Comparison of ENCODE assay signal across 7 mouse cellular contexts in genomic region chr11:117782705-117783034, GRCm38 (mm10). TPM values are rescaled to one million over a fixed set of nuclear protein-coding genes. Genes with fewer than 3 reads are reported as not detected.
DNase-seq lines count a peak whose midpoint lies in the region; ATAC-seq and TF ChIP-seq lines count a peak whose summit lies in the region.

No protein-coding gene starts in this region.

- H3K36me3 ChIP-seq in embryonic facial prominence, embryonic 14.5 days (ENCODE audit: control insufficient read depth, insufficient read depth, low read length): no peaks in the 10 kb centered on the region
- peaks cover 6% of the 10 kb centered on the region for H3K36me3 ChIP-seq in limb, embryonic 10.5 days
- H3K36me3 ChIP-seq in neural tube, embryonic 15.5 days: no peaks in the 10 kb centered on the region

- peaks cover 4% of the 10 kb centered on the region; the same call in 1 of the 2 replicates for H3K27me3 ChIP-seq in embryonic facial prominence, embryonic 14.5 days (replicated peaks; ENCODE audit: control insufficient read depth, insufficient read depth, low read length)
- peaks cover 41% of the 10 kb centered on the region for H3K27me3 ChIP-seq in limb, embryonic 10.5 days (ENCODE audit: low read depth, poor library complexity, severe bottlenecking)
- peaks cover 33% of the 10 kb centered on the region for H3K27me3 ChIP-seq in neural tube, embryonic 15.5 days (replicated peaks)

- H3K27ac ChIP-seq in embryonic facial prominence, embryonic 14.5 days (replicated peaks; ENCODE audit: low read depth, low read length): no peak overlapping the region
- H3K27ac ChIP-seq in limb, embryonic 10.5 days: peak overlapping the region; percentile 76
- no peak overlapping the region for H3K27ac ChIP-seq in neural tube, embryonic 15.5 days (replicated peaks)

- peak overlapping the region; percentile 37 for H3K4me3 ChIP-seq in lung, adult 2 months (replicated peaks; ENCODE audit: extremely low read depth, low read depth, low read length)
- H3K4me3 ChIP-seq in embryonic facial prominence, embryonic 14.5 days (ENCODE audit: low read depth, low read length): peak overlapping the region; percentile 29
- peak overlapping the region; percentile 48 for H3K4me3 ChIP-seq in limb, embryonic 10.5 days
- H3K4me3 ChIP-seq in neural tube, embryonic 15.5 days (replicated peaks): peak overlapping the region; percentile 29

- H3K4me1 ChIP-seq in lung, adult 2 months (ENCODE audit: control insufficient read depth, insufficient read depth, low read length): peaks cover 9% of the 10 kb centered on the region
- H3K4me1 ChIP-seq in embryonic facial prominence, embryonic 14.5 days (ENCODE audit: control insufficient read depth, insufficient read depth, low read length): peaks cover 33% of the 10 kb centered on the region
- H3K4me1 ChIP-seq in limb, embryonic 10.5 days: peaks cover 71% of the 10 kb centered on the region
- peaks cover 44% of the 10 kb centered on the region for H3K4me1 ChIP-seq in neural tube, embryonic 15.5 days

- peak overlapping the region; percentile 53 for H3K9ac ChIP-seq in embryonic facial prominence, embryonic 14.5 days (ENCODE audit: low read depth, low read length)
- peak overlapping the region; percentile 8; the same call in 1 of the 2 replicates for H3K9ac ChIP-seq in neural tube, embryonic 15.5 days (replicated peaks)

- whole genome bisulfite sequencing in lung, adult 2 months: 45% methylated on average over 9 of the region's 9 CpGs
- WGBS in embryonic facial prominence, embryonic 14.5 days: 52% methylated on average over 9 of the region's 9 CpGs
- WGBS in limb, embryonic 10.5 days: 52% methylated on average over 9 of the region's 9 CpGs
- WGBS in neural tube, embryonic 15.5 days: 56% methylated on average over 9 of the region's 9 CpGs

- DNase-seq in lung, adult 2 months: no peak
- no peak for DNase-seq in lung, postnatal 10 days
- no peak for DNase-seq in embryonic facial prominence, embryonic 14.5 days (ENCODE audit: low spot score)
- no peak for DNase-seq in limb, embryonic 10.5 days (ENCODE audit: low spot score)
- DNase-seq in layer of hippocampus, adult 11-12 months (ENCODE audit: low spot score): no peak
- no peak for DNase-seq in thymus, adult 18-20 months

- no peak for TF ChIP-seq CTCF in lung, adult 2 months (IDR thresholded peaks at IDR 0.05; ENCODE audit: insufficient read depth, low read length)

- H3K4me2 ChIP-seq in embryonic facial prominence, embryonic 14.5 days (ENCODE audit: low read depth, low read length): peak overlapping the region; percentile 57
- H3K4me2 ChIP-seq in neural tube, embryonic 15.5 days: peak overlapping the region; percentile 59

- H3K9me3 ChIP-seq in embryonic facial prominence, embryonic 14.5 days (ENCODE audit: control insufficient read depth, low read length): no peaks in the 10 kb centered on the region
- no peaks in the 10 kb centered on the region for H3K9me3 ChIP-seq in limb, embryonic 10.5 days (replicated peaks)
- H3K9me3 ChIP-seq in neural tube, embryonic 15.5 days (replicated peaks): no peaks in the 10 kb centered on the region

- no peak for ATAC-seq in embryonic facial prominence, embryonic 14.5 days (ENCODE audit: low read depth)
- ATAC-seq in neural tube, embryonic 15.5 days (ENCODE audit: low FRiP score): no peak

- TF ChIP-seq POLR2A in lung, adult 2 months (IDR thresholded peaks at IDR 0.05; ENCODE audit: borderline replicate concordance, extremely low read depth, low read depth, low read length): no peak

RNA-seq across cellular contexts. Expression of gene Tmc6, which starts 0.7 kb away (rescaled TPM):
- 55.7 and 56.0 TPM in 2 replicates for polyA plus RNA-seq in lung, adult 2 months (2012; rRNA removed)
- polyA plus RNA-seq in embryonic facial prominence, embryonic 14.5 days (2014; fragmentation: Nextera tagmentation; extraction: Ambion mirVana): 16.5 and 17.6 TPM in 2 replicates
- 25.1 and 28.2 TPM in 2 replicates for polyA plus RNA-seq in limb, embryonic 10.5 days (2016; fragmentation: Nextera tagmentation; extraction: Ambion mirVana)
- polyA plus RNA-seq in neural tube, embryonic 15.5 days (2015; fragmentation: Nextera tagmentation; extraction: Ambion mirVana): 7.5 and 12.0 TPM in 2 replicates

RNA-seq across cellular contexts. Expression of gene Tmc8, which starts 0.8 kb away (rescaled TPM):
- 12.0 and 12.8 TPM in 2 replicates for polyA plus RNA-seq in lung, adult 2 months (2012; rRNA removed)
- 1.1 and 1.3 TPM in 2 replicates for polyA plus RNA-seq in embryonic facial prominence, embryonic 14.5 days (2014; fragmentation: Nextera tagmentation; extraction: Ambion mirVana)
- polyA plus RNA-seq in limb, embryonic 10.5 days (2016; fragmentation: Nextera tagmentation; extraction: Ambion mirVana): 1.4 and 1.5 TPM in 2 replicates
- 0.99 and 4.6 TPM in 2 replicates for polyA plus RNA-seq in neural tube, embryonic 15.5 days (2015; fragmentation: Nextera tagmentation; extraction: Ambion mirVana)

RNA-seq across cellular contexts. Expression of gene 6030468B19Rik, which starts 14.8 kb away (rescaled TPM):
- 0.18 and 0.33 TPM in 2 replicates for polyA plus RNA-seq in lung, adult 2 months (2012; rRNA removed)
- polyA plus RNA-seq in embryonic facial prominence, embryonic 14.5 days (2014; fragmentation: Nextera tagmentation; extraction: Ambion mirVana): not detected in 2 replicates
- 1.6 and 2.3 TPM in 2 replicates for polyA plus RNA-seq in limb, embryonic 10.5 days (2016; fragmentation: Nextera tagmentation; extraction: Ambion mirVana)
- polyA plus RNA-seq in neural tube, embryonic 15.5 days (2015; fragmentation: Nextera tagmentation; extraction: Ambion mirVana): 0.23 TPM in 1 of 2 replicates, not detected in the other

RNA-seq across cellular contexts. Expression of gene Gm20708, which starts 26.8 kb away (rescaled TPM):
- 0.06 TPM in 1 of 2 replicates, not detected in the other for polyA plus RNA-seq in lung, adult 2 months (2012; rRNA removed)
- polyA plus RNA-seq in embryonic facial prominence, embryonic 14.5 days (2014; fragmentation: Nextera tagmentation; extraction: Ambion mirVana): 0.25 and 0.86 TPM in 2 replicates
- polyA plus RNA-seq in limb, embryonic 10.5 days (2016; fragmentation: Nextera tagmentation; extraction: Ambion mirVana): 0.23 and 0.58 TPM in 2 replicates
- 0.95 and 1.7 TPM in 2 replicates for polyA plus RNA-seq in neural tube, embryonic 15.5 days (2015; fragmentation: Nextera tagmentation; extraction: Ambion mirVana)

RNA-seq across cellular contexts. Expression of gene Syngr2, which starts 26.8 kb away (rescaled TPM):
- polyA plus RNA-seq in lung, adult 2 months (2012; rRNA removed): 180 and 191 TPM in 2 replicates
- polyA plus RNA-seq in embryonic facial prominence, embryonic 14.5 days (2014; fragmentation: Nextera tagmentation; extraction: Ambion mirVana): 74.0 and 78.6 TPM in 2 replicates
- 24.4 and 31.3 TPM in 2 replicates for polyA plus RNA-seq in limb, embryonic 10.5 days (2016; fragmentation: Nextera tagmentation; extraction: Ambion mirVana)
- polyA plus RNA-seq in neural tube, embryonic 15.5 days (2015; fragmentation: Nextera tagmentation; extraction: Ambion mirVana): 13.7 and 52.4 TPM in 2 replicates
